Mouse (Mus musculus) c-Kit-positive CD71-positive TER-119-positive erythroid progenitor cells, embryonic 14.5 days (primary cell): ENCODE measurements around the gene Dusp18.
A peak's percentile ranks its signal among the peaks of the same experiment; 100 is the strongest.
"Not testable (repeated sequence)": the region's sequence is repeated elsewhere in the genome, so short reads cannot be mapped to it uniquely, and the experiment has no call there.

Experiments
- DNase-seq: peaks from one replicate; pipeline ENCODE4 v3.0.0-alpha.2; 2013; ENCODE audit warnings: low spot score

Dusp18 gene

GRCm38 (mm10) chr11:3893970-3894369 is 1.1 kb upstream of the Dusp18 start:
- DNase-seq: no peak

GRCm38 (mm10) chr11:3895458-3895857 is 418 bp downstream of the Dusp18 start:
- DNase-seq: no peak

- no peak for DNase-seq
Observed at GRCm38 (mm10) chr11:3895933-3896332, 893 bp downstream of the Dusp18 start.

GRCm38 (mm10) chr11:3900296-3900695 is 5.3 kb downstream of the Dusp18 start:
- DNase-seq: no peak

- no peak for DNase-seq
Observed at GRCm38 (mm10) chr11:3902516-3902915, 7.5 kb downstream of the Dusp18 start.

- DNase-seq: no peak
Observed at GRCm38 (mm10) chr11:3903046-3903445, 8.0 kb downstream of the Dusp18 start.

GRCm38 (mm10) chr11:3904673-3905072 is 9.6 kb downstream of the Dusp18 start:
- no peak for DNase-seq

GRCm38 (mm10) chr11:3905446-3905845 is 10.4 kb downstream of the Dusp18 start:
- no peak for DNase-seq

GRCm38 (mm10) chr11:3909236-3909635 is 14.2 kb downstream of the Dusp18 start:
- no peak for DNase-seq

- DNase-seq: no peak
Observed at GRCm38 (mm10) chr11:3910513-3911310, 15.7 kb downstream of the Dusp18 start.

GRCm38 (mm10) chr11:3911440-3911839 is 16.4 kb downstream of the Dusp18 start:
- DNase-seq: not testable (repeated sequence)

GRCm38 (mm10) chr11:3912100-3912874 is 17.2 kb downstream of the Dusp18 start:
- DNase-seq: no peak

GRCm38 (mm10) chr11:3912875-3913271 is 17.8 kb downstream of the Dusp18 start:
- no peak for DNase-seq

GRCm38 (mm10) chr11:3913316-3914108 is 18.5 kb downstream of the Dusp18 start:
- DNase-seq: peak; percentile 68

- DNase-seq: peak; percentile 62
Observed at GRCm38 (mm10) chr11:3914109-3914840, 19.2 kb downstream of the Dusp18 start, which contains the start of gene Slc35e4. Slc35e4 (minus strand) TSS chr11:3914664.

GRCm38 (mm10) chr11:3918738-3919137 is 23.7 kb downstream of the Dusp18 start:
- DNase-seq: no peak

GRCm38 (mm10) chr11:3920476-3920875 is 25.4 kb downstream of the Dusp18 start:
- DNase-seq: no peak

GRCm38 (mm10) chr11:3921281-3921850 is 26.3 kb downstream of the Dusp18 start:
- peak; percentile 42 for DNase-seq

GRCm38 (mm10) chr11:3922115-3922514 is 27.1 kb downstream of the Dusp18 start:
- DNase-seq: no peak

- DNase-seq: no peak
Observed at GRCm38 (mm10) chr11:3922731-3923130, 27.7 kb downstream of the Dusp18 start.

- no peak for DNase-seq
Observed at GRCm38 (mm10) chr11:3925916-3926315, 30.9 kb downstream of the Dusp18 start.
